Mouse (Mus musculus) embryonic stem cell, embryonic (primary cell): ENCODE results near the gene Tmem178.

Experiments used
- CTCF ChIA-PET, 4 experiments: fragments of 300-600 bp in 2 of 4; fragments of 350-600 bp in 2 of 4; sonication (Branson Sonifier 250); formaldehyde crosslinking; loops; one replicate each; lab custom pipeline; 2022; ENCODE audit warnings: inconsistent platforms in 2 of 4; lab: Charles Lee
- POLR2A ChIA-PET, 4 experiments: fragments of 300-600 bp in 2 of 4; fragments of 350-600 bp in 2 of 4; sonication (Branson Sonifier 250); formaldehyde crosslinking; loops; one replicate each; lab custom pipeline; 2022; ENCODE audit warnings: antibody characterized with exemption in 4 of 4, inconsistent platforms in 1 of 4; lab: Charles Lee

Tmem178 gene

GRCm38 (mm10) chr17:80969643-80970619, 25.5 kb downstream of the Tmem178 start:
- ChIA-PET POLR2A (interaction anchor here in 3 of 4 experiments (0.5 to 1.7 kb wide), 3 partner anchors 13 to 421 kb away, joined by 4 to 7 read pairs (median 5); no protein-coding TSS in a partner anchor), CTCF (interaction anchor here in 1 of 4 experiments (0.6 kb wide), 1 partner anchor 27 kb away, joined by 7 read pairs; no protein-coding TSS in a partner anchor)

DNA sequence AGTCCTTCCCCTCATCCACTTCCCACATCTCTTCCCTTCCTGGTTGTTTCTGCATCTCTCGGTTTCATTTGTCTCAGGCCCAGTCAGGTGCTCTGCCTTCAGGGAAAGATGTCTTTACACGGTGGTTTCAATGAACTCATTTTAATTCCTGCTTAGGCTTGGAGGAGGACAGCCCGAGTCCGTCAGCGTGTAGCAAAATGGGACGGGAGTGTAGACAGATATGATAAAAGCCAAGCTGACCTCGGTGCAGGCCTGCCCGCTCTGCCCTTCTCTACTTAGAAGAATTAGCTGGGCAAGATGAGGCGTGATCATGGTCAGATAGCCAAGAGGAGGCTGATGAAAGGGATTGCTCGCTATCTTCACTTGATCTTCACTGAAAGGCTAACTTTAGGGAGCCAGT, 26.3 kb downstream of the Tmem178 start:
- POLR2A ChIA-PET = interaction anchor here in 2 of 4 experiments (1.0 to 1.7 kb wide), 2 partner anchors 11 to 12 kb away, joined by 3 to 7 read pairs; no protein-coding TSS in a partner anchor
- CTCF ChIA-PET = no interaction called here

DNA sequence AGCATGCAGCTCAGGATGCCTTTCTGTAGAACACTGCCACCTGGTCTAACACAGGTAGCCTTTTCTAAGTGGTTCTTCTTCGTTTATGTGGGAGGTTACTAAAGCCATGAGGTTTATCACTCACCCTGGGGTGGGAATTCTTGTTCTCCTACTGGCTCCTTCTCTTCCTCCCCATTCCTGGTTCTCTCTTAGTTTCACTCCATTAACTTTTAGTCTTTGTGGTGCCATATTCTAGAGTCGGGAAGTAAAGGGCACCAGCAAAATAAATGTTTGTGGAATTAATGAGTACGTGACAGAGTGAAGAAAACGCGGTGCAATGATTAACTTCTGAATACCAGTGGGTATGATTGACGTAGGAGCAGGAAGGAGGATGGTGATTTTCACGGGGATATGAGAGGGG, 28.5 kb downstream of the Tmem178 start:
- CTCF ChIA-PET = no interaction called here
- POLR2A ChIA-PET = no interaction called here

DNA sequence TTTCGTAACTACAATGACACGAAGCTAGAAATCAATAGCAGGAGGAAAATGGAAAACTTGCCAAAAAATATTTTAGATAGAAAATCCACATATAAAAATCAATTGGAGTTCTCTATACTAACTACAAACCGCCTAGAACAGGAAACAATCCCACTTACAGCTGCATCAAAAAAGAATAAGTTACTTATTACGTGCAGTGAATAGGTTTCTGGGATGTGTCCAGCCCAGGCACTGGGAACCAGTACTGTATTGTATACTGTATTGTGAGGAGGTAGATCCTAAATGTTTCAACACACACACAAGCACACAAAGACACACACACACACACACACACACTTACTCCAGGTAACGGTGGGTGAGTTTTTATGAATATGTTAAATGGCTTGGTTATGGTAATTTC, 32.8 kb downstream of the Tmem178 start:
- ChIA-PET POLR2A (interaction anchor here in 1 of 4 experiments (0.8 kb wide), 1 partner anchor 11 kb away, joined by 3 read pairs; no protein-coding TSS in a partner anchor), CTCF (interaction anchor here in 2 of 4 experiments (0.6 to 0.7 kb wide), 2 partner anchors 129 to 142 kb away, joined by 3 to 11 read pairs; no protein-coding TSS in a partner anchor)

DNA sequence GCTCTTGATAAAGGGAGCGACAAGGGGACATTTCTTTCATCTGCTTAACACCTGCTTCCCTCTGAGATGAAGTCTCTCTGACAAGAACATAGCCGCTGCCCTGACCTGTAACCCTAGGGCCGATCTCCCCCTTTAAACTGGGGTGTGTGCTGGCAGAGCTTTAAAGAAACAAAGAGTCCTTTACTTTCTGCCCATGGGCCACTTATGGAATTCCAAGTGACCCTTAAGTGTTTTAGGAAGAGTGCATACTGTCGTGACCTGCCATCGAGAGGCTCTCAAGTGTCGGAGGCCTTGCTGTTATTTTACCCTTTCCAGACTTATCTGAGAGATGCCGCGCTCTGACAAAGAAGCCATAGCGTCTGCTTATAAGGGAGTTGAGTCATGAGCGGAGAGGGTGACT, 35.7 kb downstream of the Tmem178 start:
- CTCF ChIA-PET = no interaction called here
- POLR2A ChIA-PET = interaction anchor here in 1 of 4 experiments (0.6 to 0.7 kb wide), 2 partner anchors 15 to 186 kb away, joined by 3 read pairs; no protein-coding TSS in a partner anchor

- ChIA-PET POLR2A (interaction anchor here in 2 of 4 experiments (0.7 to 1.8 kb wide), 3 partner anchors 11 to 349 kb away, joined by 3 to 7 read pairs (median 3); no protein-coding TSS in a partner anchor), CTCF (interaction anchor here in 3 of 4 experiments (0.7 to 1.6 kb wide), 10 partner anchors 8 to 423 kb away, joined by 3 to 11 read pairs (median 4); no protein-coding TSS in a partner anchor)
Observed at GRCm38 (mm10) chr17:80981721-80982411, 37.4 kb downstream of the Tmem178 start.

- ChIA-PET POLR2A (interaction anchor here in 3 of 4 experiments (0.5 to 1.8 kb wide), 4 partner anchors 11 to 748 kb away, joined by 3 to 7 read pairs (median 3); no protein-coding TSS in a partner anchor), CTCF (interaction anchor here (0.6 to 1.6 kb wide), 14 partner anchors 9 to 423 kb away, joined by 3 to 11 read pairs (median 4); no protein-coding TSS in a partner anchor)
Observed at GRCm38 (mm10) chr17:80982412-80982787, 38.0 kb downstream of the Tmem178 start.

GRCm38 (mm10) chr17:80982976-80983375, 38.5 kb downstream of the Tmem178 start:
- ChIA-PET CTCF (interaction anchor here (0.5 to 1.6 kb wide), 13 partner anchors 9 to 424 kb away, joined by 3 to 11 read pairs (median 4); no protein-coding TSS in a partner anchor), POLR2A (interaction anchor here in 2 of 4 experiments (0.5 to 1.8 kb wide), 5 partner anchors 13 to 748 kb away, joined by 3 to 7 read pairs (median 3); no protein-coding TSS in a partner anchor)

DNA sequence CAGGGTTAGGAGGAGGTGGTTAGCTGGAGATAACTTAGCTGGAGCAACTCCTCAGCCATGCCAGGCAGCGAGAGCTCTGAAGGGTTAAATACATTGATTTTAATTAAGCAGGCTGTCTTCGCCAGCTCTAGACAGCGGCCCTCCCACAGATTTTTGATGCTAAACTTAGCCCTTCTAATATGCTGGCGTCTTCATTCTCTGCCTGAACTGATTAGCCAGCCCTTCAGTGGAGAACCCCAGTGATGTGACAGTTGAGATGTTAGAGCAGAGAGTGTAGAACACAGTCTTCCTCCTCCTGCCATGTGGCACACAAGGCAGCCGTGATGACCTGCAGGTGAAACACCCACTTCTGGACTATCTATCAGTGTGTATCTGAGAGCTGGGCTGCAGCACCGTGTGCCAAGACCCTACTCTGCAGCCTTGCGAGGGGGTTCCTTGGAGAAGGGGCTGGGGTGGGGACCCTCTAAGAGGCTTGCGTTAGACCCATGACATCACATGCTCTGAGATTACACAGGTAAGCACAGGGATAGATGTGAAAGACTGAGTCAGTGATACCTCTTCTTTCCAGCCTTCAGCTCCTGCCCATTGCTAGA, 47.2 kb downstream of the Tmem178 start:
- ChIA-PET POLR2A (no interaction called here), CTCF (no interaction called here)

- ChIA-PET CTCF (interaction anchor here (0.5 to 1.5 kb wide), 8 partner anchors 15 to 905 kb away, joined by 3 to 16 read pairs (median 4); no protein-coding TSS in a partner anchor), POLR2A (no interaction called here)
Observed at GRCm38 (mm10) chr17:80997226-80997625, 52.8 kb downstream of the Tmem178 start.

GRCm38 (mm10) chr17:80998958-80999357, 54.5 kb downstream of the Tmem178 start:
- POLR2A ChIA-PET = interaction anchor here in 2 of 4 experiments (0.5 to 1.1 kb wide), 3 partner anchors 14 to 66 kb away, joined by 3 to 5 read pairs (median 3); partner anchors contain the start of gene Thumpd2 (in 1 of the 2)
- CTCF ChIA-PET = no interaction called here

DNA sequence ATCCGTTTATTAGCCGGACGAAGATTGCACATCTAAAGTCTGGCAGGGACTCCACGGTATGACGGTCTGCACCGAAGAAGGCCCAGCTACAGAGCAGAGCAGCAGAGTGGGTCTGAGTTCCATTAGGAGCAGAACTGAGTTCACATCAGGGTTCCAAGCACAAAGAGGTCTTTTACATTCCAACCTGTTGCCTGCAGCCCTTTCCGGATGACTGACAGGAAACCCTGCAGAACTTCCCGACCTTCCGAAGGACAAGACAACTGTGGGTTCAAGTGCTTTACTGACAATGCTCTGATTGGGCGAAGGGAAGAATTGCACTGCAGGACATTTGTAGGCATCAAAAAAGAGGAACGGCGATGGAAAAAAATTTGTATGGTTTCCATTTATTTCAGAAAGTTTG, 56.6 kb downstream of the Tmem178 start:
- CTCF ChIA-PET = interaction anchor here in 1 of 4 experiments (0.6 to 0.7 kb wide), 2 partner anchors 45 to 537 kb away, joined by 3 read pairs; no protein-coding TSS in a partner anchor
- POLR2A ChIA-PET = interaction anchor here in 2 of 4 experiments (0.6 to 0.9 kb wide), 3 partner anchors 240 to 507 kb away, joined by 3 to 4 read pairs (median 3); no protein-coding TSS in a partner anchor

DNA sequence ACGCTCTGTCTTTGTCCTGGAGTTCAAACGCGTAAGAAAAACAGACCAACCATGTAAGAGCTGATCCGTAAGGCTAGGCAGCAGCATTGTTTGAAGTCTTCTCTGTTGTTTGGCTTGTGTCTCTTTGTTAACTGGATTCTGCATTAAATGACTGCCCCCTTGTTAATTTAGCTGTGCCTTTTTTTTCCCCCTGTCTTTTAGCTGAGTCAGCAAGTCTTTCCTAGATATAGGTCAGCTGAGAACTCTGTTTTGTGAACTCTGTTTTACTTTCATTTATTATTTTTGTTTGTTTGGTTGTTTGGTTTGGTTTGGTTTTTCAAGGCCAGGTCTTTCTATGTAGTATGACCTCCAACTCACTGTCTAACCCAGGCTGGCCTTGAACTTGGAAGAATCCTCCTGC, 57.2 kb downstream of the Tmem178 start:
- ChIA-PET POLR2A (interaction anchor here in 1 of 4 experiments (0.6 to 1.4 kb wide), 2 partner anchors 8 to 508 kb away, joined by 3 to 5 read pairs; no protein-coding TSS in a partner anchor), CTCF (interaction anchor here in 1 of 4 experiments (0.7 kb wide), 1 partner anchor 44 kb away, joined by 3 read pairs; no protein-coding TSS in a partner anchor)

GRCm38 (mm10) chr17:81002130-81002529, 57.7 kb downstream of the Tmem178 start:
- ChIA-PET POLR2A (interaction anchor here in 3 of 4 experiments (0.5 to 1.4 kb wide), 5 partner anchors 9 to 425 kb away, joined by 3 to 5 read pairs (median 4); partner anchors contain the start of gene Thumpd2 (in 1 of the 3)), CTCF (interaction anchor here in 2 of 4 experiments (0.5 to 1.1 kb wide), 2 partner anchors 62 to 63 kb away, joined by 3 read pairs; partner anchors contain the start of gene Thumpd2 (in 1 of the 2))

DNA sequence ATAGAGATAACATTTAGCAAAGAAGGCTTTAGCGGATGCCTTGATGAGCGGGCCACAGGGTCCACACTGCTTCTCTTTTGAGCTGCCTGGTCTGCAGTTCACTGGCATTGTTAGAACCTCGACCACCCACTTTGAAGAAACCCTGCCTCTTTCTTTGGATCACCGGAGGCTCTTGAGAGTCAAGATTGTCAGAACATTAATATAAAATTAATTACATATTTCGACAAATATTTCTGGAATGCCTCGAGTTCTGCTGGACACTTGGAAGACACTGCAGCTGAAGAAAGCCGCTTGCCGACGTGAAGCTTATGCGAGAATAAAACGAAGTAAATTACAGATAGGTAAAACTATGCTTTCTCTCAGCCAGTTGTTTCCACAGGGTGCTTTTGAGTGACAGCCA, 60.0 kb downstream of the Tmem178 start:
- POLR2A ChIA-PET = interaction anchor here in 1 of 4 experiments (1.5 kb wide), 1 partner anchor 14 kb away, joined by 3 read pairs; no protein-coding TSS in a partner anchor
- CTCF ChIA-PET = interaction anchor here in 1 of 4 experiments (1.0 kb wide), 1 partner anchor 11 kb away, joined by 4 read pairs; no protein-coding TSS in a partner anchor

DNA sequence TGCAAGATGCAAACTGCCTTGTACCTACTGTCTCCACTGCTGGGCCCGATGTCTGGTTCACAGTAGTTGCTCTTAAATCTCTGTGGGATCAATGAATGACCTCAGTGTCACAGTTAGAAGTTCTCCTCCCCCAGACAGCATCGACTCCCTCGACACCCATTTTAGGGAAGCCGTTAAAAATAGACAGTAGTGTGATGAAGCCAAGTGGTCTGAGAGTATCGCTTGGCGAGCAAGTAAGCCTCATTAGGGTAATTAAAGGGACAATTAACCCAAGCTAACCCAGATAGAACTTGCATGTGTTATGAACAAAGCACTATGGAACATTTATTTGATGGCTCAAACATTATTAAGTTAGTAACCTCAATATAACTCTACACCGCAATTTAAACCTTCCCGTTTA, 60.9 kb downstream of the Tmem178 start:
- CTCF ChIA-PET = no interaction called here

GRCm38 (mm10) chr17:81009112-81009511, 64.7 kb downstream of the Tmem178 start:
- ChIA-PET POLR2A (no interaction called here), CTCF (no interaction called here)

More for the DNA sequence above, 60.9 kb downstream of the Tmem178 start:
- POLR2A ChIA-PET = no interaction called here
